Mouse (Mus musculus) regulatory T cell (primary cell): ENCODE measurements around the gene Sh3kbp1.

Source experiments
- in situ Hi-C: fragments of 300-600 bp; cut with MboI, MseI; formaldehyde crosslinking; loops from one replicate; pipeline ENCODE4 v1.15.1; 2025; ENCODE audit warnings: high pct_unique_total_duplicates

Sh3kbp1 gene

DNA sequence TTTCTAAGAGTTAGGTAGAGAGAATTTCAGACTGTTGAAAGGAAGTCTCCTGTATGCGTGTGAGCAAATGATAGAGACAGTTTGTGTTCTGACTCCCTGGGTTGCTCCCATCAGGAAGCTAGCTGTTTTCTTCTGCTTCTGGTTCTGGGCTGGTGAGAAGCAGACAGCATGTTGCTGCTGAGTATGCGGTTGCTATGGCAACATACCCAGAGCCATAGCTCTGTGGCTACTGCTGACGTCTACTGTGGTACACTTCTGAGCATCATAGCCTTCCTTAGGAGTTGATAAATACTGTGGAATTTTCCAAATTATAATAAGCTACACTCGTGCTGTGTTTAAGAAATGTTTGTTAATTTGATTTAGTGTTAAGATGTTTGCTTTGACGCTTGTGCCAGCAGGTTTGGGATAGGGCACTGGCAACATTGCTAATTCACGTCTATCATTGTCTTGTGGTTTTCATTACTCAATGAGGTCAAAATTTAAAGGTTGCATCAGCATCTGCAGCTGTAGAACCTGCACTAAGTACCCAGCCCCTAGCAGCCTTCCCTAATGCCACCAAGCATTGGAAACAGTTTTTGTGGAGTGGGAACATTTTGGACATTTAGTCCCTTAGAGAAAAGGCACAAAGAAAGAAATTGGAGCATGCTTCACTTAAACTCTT, 202.2 kb downstream of the Sh3kbp1 start:
- in situ Hi-C loops = no loop called here

DNA sequence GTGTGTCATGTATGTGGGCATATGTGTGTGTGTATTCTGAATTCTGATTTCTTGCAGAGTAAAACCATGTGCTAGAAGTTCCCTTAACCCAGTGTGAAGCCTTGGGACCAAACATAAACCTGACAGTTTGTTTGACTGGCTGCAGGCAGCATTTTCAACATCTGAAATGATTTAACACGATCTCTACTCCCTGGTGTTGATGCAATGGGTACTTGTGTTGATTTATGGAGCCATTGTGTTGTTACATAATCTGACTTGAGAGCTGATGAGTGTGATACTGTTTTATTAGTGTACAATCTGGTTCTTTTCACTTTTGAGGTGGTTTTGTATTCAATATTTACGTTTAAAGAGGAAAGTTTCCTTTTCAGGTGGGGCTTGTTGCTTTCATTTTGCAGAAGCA, 204.1 kb downstream of the Sh3kbp1 start:
- in situ Hi-C loops = no loop called here

DNA sequence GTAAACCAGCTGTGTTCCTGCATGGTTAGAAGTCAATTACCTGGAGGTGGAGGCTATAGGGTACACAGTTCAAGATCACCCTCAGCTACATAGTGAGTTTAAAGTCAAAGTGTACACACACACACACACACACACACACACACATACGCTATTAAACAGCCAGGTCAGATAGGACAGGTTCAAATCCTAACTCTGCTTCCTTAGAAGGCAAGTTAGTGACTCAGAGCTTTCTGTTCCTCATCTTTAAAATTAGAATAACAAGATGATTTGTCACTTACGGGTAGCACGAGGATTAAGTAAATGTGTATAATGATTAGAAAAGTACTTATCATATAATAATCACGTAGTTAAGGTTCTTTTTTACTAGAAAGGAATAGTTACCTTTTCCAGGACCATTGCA, 208.2 kb downstream of the Sh3kbp1 start:
- in situ Hi-C loops = no loop called here

DNA sequence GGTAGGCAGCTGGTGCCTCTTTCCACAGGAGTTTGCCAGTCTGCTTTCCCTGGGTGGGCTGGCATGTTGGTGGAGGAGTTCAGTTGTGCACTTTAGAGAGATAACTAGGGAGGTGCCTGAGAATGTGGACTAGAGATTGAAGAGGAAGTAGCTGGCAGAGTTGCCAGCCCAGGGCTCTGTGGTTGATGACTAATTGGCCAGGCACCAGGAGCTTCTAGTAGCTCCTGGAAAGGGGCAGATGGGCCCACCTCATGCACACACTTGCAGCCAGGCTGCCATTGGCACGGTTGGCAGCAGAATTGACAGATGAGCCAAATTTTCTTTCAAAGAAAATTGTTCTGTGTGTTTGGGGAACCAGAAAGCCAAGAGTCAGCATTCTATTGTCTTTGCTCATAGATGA, 210.3 kb downstream of the Sh3kbp1 start:
- in situ Hi-C loops = no loop called here

DNA sequence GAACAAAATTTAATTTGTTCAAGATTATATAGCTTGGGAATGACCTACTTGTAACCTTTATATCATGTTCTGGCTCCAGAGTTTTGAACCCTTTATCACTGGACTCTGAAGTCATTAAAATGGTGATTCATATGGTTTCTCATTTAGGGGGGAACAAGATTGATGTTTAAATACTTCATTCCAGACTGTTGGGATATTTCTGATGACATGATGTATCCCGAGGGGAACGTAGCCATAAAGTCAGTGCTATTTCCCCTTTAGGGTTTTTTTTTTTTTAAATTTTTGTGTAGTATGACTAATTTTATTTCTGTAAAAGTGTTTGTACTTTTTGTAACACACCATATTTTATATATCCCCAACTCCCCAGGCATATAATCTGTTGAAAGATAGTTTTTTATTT, 212.7 kb downstream of the Sh3kbp1 start:
- in situ Hi-C loops = no loop called here

DNA sequence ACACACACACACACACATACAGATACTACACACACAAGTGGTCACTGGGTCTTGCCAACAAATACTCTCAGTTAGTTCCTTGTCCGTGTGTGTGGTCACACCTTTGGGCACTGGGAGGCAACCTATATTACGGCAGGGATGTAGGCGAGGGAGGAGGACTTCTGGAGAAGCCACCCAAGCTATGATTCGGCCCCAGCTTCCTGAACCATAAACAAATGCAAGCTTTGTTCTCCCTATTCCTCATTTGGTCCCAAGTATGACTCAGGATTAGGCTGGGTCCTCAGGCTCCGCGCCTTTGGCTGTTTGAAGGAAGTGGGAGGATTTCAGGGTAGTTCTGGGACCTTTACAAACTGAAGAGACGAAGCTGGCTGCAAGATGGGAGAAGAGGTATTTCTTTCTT, 213.2 kb downstream of the Sh3kbp1 start:
- in situ Hi-C loops = no loop called here

DNA sequence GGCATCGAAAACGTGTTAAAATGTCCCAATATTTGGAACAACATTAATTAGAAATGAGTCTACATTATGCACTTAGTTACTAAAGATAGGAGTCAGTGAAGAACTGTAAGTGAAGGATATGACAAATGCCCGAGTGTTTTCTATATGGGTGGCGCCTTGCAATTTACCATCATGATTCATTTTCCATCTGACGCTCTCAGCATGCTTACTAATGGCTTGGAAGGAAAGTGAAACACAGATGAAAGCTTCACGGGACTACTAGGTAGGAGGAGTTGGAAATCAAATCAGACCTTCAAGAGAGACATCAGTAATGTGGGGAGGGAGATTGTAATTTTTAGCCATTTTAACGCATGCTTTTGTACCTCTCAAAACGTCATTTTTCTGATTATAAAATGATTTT, 223.7 kb downstream of the Sh3kbp1 start:
- in situ Hi-C loops = no loop called here

DNA sequence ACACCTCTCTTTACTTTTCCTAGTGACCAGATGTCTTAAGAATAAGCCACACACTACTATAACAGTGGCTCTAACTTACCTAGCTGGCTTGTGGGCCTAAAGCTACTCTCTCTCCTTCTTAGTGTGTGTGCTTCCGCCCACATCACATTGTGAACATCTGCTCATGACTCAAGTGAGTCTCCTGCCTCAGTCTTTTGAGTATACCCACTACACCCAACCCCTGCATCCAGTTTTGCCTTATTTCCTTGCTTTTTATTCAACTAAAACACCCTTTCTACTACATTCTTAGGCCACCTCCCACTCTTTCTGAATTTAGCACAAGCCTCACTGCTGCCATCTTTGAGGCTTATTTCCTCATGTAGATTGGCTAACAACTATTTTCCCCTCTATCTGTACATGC, 229.8 kb downstream of the Sh3kbp1 start:
- in situ Hi-C loops = no loop called here

DNA sequence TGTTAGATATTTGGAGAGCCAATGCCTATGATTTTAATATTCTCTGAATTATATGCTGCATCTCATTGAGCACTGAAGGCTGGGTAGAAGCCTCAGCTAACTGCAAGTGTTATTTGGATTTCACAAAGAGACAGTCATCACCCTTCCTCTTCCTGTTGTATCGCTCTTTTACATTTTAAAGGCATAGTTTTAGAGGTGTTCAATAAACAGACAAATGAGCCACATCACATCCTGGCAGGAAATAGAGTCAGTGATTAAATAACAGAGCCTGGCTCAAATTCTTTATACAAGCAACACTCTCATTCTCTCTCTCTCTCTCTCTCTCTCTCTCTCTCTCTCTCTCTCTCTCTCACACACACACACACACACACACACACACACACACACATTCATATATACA, 231.1 kb downstream of the Sh3kbp1 start:
- in situ Hi-C loops = no loop called here

DNA sequence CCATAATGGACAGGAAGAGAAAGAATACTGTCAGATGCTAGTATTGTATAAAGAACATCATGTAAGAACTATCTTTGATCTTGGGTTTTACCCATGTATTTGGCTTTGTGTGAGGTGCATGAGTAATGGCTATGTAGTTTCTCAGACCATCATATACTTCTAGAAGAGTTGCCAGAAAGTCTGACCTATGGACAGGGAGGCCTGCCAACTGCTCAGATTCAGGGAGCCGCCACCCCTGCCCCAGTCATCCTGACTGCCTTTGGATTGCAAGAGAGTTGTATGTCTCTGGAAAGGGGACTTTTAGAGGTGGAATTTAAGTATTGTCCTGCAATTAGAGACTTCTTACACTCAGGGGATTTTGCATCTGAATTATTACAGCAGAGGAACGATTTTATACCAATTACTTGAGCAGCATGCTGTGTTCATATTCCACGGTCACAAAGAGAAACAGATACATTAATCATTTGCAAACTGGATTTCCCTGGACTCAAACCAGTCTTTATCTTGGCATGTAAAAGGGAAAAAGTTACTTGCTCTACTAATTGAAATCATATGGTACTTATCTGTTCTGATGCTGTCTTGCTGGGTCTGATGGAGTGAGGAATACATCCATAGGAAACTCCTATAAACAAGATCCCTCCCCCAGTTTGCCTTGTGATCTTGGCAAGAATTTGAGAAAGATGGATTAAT, 233.9 kb downstream of the Sh3kbp1 start:
- in situ Hi-C loops = no loop called here

DNA sequence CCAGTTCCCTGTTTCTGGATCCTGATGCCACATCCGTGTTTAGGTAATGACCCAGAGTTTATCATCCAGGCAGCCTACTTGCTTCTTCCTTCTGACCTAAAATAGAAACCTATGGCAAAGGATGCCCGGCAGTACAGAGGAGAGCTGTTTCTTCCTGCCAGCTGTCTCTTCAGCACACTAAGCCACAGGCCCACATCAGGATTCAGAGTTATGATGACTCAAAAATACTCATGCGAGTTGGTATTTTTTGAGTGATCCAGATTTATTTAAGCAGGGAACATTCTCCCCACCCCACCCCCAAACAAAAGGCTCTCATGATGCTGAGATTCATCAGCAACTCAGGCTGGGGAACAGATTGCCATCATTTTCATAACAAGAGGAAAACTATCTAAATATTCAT, 240.6 kb downstream of the Sh3kbp1 start:
- in situ Hi-C loops = no loop called here

DNA sequence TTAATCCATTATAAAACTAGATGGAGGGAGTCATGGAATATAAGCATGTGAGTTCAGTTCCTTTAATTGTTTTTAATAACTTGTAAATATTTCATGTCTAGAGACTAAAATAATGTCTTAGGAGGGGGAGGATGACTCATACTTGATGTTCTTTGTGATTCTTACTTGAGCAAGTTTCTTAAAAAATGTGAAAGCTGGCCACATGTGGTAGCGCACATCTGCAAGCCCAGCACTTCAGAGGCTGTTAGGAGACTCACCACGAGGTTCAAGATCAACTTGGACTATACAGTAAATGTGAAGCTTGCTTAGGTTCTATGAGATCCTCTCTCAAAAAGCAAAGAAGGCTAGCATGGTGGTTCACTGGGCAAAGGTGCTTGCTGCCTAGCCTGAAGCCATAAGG, 245.4 kb downstream of the Sh3kbp1 start:
- in situ Hi-C loops = no loop called here

DNA sequence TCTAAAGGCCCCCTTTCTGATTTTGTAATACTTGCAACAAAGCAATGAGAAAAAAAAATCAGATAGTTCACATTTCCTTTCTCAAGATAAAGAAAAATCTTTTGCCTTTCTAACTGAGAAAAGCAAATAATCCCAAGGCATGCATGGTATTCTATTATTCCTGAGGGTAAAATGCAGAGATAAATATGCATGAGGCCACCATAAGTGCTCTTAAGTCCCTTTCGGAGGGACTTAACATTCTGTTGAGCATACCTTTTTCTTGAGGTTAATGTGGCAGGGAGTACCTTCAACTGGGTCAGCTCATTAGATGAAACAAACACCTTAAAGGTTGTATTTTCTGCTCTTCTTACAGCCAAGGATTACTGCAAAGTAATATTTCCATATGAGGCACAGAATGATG, 250.7 kb downstream of the Sh3kbp1 start:
- in situ Hi-C loops = no loop called here

DNA sequence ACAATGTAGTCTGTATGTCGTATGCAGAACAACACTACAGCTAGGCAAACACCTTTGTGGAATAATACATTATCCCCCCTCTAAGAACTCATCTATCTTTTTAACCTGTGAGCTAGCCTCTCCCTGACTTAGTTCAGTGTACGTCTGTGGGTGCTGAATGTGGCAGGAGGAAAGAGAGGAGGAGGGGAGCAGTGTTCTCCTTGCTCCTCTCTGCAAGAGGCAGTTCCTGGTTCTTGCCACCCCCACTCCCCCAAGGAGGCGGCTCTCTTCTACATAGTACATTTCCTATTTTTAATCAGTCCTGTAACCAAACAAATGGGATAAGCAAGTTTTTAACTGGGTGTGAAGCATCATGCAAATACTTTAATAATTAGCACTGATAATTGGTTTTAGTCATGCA, 252.4 kb downstream of the Sh3kbp1 start:
- in situ Hi-C loops = no loop called here

DNA sequence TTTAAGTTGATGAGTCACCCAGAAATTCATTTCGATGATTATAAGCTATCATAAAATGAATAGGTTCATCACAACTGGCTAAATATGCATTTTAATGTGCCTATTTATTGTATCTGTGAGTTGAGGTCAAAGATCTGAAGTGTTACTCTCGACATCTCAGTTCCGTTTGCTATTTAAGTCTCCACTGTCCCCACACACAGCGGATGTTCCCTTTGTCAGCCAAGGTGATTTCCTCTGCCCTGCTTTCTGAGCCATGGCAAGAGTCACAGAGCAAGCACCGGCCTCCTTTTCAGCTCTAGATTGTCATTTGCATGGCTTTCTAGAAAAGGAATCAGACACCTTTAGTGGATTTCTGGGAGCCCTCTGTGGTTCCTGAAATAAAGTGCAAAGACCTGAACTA, 254.5 kb downstream of the Sh3kbp1 start:
- in situ Hi-C loops = no loop called here

DNA sequence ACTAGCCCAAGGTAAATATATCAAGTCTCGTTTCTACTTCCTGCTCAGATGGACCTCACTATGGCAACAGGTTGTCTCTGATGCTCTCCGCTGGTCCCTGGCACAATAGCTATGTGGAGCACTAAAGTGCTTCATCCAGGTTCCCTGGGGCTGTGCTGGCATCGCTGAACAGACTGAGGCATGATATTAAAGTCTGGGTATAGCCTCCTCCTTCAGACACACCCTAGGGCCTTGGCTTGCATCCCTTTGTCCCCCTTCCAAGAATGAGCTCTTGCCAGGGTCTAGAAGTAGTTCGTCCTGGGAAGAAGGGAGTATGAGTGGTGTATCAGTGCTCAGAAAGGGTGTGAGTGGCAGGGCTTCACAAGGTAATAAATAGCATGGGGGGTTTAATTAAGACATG, 269.5 kb downstream of the Sh3kbp1 start:
- in situ Hi-C loops = no loop called here

DNA sequence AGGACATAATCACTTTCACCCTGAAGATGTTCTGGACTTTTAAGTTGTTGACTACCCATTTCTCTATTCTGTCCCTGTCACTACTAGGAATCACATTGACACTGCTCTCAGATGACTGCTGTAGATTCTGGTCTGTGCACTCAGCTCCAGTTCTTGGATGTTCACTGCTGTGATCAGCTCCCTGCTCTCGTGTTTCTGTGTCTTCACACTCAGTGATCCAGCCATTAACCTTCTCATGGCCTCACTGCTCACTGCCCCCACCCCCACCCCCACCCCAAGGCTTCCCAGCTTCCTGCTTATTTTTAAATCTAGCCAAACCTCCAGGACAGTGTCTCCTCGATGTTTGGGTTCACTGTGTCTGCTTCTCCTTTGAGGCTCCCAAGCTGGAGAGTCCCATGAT, 271.0 kb downstream of the Sh3kbp1 start:
- in situ Hi-C loops = no loop called here

DNA sequence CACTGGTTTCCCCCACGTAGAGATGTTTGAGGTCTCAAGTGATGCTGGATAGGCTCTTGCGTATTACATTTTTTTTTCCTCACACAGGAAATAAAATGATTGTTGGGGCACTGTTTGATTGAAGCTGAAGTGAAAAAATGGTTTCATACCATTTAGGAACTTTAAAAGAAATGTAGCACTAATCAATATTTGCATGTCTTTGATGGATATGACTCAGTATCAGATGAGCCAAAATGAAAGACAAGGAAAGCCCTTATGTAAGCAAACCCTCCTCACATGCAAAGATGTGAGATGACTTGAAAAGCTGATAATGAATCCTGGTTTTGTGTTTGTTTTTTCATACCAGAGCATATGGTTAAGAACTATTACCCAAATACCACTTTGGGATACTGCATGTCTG, 272.0 kb downstream of the Sh3kbp1 start:
- in situ Hi-C loops = no loop called here

DNA sequence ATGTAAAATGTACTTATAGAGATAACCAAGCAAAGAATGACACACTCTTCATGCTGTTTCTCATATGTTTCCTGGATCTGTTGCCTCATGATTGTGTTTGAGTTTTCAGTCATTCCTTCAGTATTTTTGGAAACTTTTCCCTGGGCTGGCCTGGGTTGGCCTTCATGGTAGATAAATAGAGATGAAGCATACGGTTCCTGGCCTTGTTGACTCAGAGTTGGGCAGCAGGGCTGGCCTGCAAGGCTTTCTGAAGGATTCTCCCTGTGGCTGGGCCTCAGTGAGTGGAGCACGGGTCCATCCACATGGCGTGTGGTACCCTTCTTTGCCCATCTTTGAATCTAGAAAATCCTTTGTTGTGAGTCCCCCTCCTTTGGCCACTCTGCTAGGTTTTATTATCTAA, 276.3 kb downstream of the Sh3kbp1 start:
- in situ Hi-C loops = no loop called here

DNA sequence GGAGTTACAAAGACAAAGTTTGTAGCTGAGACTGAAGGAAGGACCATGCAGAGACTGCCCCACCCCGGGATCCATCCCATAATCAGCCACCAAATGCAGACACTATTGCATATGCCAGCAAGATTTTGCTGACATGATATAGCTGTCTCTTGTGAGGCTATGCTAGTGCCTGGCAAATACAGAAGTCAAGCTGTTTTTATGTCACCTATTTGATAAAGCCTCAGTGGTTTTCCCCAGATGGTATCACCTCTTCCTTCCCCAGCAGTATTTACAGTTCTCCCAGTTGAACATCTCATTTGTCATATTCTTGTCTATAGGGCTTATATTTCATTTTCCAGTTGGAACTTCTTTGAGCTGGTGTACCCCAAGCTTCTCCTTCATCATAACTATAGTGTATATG, 280.6 kb downstream of the Sh3kbp1 start:
- in situ Hi-C loops = no loop called here

DNA sequence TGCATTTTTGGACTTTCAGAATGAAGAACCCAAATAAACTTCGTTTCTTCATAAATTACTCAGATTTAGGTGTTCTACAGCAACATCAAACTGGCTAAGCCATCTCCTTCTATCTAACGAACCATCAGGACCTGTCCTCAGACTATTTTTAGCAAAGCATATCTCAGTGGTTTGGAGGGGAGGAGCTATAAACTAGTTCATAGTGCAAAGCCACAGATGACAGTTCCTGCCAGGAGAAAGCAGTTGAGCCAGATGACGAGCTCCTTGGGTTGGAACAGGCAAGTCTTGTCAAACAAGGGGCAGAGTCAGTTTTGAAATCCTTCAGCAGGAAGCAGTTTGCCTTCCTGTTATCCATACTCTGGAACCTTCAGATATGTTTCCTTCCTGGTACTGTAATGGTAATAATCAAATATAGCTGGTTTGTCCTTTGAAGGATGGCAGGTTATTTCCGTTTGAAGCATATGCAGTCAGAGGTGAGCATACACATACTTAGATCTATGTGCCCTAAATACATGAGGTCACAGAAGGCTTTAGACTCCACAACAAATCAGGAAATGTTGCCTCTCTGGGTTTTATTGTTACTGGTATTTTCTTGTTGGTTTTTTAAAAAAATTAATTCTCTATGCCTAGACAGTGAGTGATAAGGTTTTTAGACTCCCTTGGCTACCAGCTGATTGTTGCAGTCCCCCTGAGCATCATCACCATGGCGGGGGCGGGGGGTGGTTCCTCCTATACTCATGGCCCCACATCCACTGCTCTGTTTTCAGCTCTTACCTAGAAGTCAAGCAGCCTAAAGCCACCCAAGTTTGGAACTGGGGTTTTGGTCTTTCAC, 282.6 kb downstream of the Sh3kbp1 start:
- in situ Hi-C loops = no loop called here

DNA sequence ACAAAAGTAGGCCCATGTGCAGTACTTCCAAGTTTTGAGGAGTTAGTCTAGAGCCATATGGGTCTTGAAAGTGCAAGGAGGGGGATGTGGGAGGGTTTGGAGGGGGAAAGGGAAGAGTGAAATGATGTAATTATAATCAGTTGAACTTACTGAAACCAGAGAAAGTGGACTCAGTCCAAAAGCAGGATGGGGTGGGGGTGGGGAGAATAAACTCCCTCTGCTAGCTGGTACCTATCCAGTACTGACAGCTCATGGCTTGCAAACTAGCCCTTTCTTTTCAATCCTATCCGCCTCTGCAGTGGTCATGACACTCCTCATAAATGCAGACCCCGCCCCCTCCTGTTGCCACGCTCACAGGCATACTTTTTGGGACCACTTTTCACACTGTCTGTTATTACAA, 283.5 kb downstream of the Sh3kbp1 start:
- in situ Hi-C loops = no loop called here

DNA sequence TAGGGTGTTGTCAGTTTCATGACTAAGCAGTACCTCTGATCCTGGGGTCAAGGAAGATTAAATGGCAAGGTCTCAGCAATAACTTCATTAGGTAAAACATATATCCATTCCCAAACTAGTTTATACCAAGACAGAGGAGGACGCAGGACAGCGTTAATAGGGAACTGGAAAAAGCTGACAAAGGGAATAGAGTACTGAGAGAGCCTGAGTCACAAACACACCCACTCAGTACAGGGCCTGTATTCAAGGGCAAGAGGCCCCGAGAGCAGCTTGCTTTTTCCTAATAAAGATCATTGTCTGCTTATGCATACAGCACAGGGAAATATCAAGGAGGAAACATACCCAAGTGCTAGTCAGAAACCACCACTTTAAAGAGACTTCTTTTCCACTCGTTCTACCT, 284.5 kb downstream of the Sh3kbp1 start:
- in situ Hi-C loops = no loop called here
